Mouse (Mus musculus) stomach, embryonic 16.5 days (tissue): ENCODE results near the gene Sorcs3. TPM values are rescaled to one million over a fixed set of nuclear protein-coding genes. Genes with fewer than 3 reads are reported as not detected.

Source experiments
- ATAC-seq: fragments of 200-750 bp; cut with Nextera tagmentation; 2 replicates; pipeline ENCODE4 v1.8.0; 2017; ENCODE audit warnings: moderate number of reproducible peaks, moderate TSS enrichment; ENCODE audit not compliant: insufficient read depth, low FRiP score
- H3K27ac ChIP-seq: fragments of 300-500 bp; sonication (generic); 2 replicates; pipeline ENCODE4 v1.5.1; 2014; ENCODE audit warnings: low read length
- H3K27me3 ChIP-seq: fragments of 300-500 bp; sonication (generic); 2 replicates; pipeline ENCODE4 v1.6.1; 2014; ENCODE audit warnings: low read length, control low read depth, mixed read lengths; ENCODE audit not compliant: control insufficient read depth, insufficient read depth
- H3K36me3 ChIP-seq: fragments of 300-500 bp; sonication (generic); 2 replicates; pipeline ENCODE4 v1.6.1; 2014; ENCODE audit warnings: low read length; ENCODE audit not compliant: control insufficient read depth, insufficient read depth
- H3K4me1 ChIP-seq: fragments of 300-500 bp; sonication (generic); 2 replicates; pipeline ENCODE4 v1.6.1; 2014; ENCODE audit warnings: low read length, control low read depth, mixed read lengths; ENCODE audit not compliant: control insufficient read depth, insufficient read depth
- H3K4me2 ChIP-seq: fragments of 300-500 bp; sonication (generic); 2 replicates; pipeline ENCODE4 v1.6.1; 2014; ENCODE audit warnings: low read depth, low read length, mixed read lengths
- H3K4me3 ChIP-seq: fragments of 300-500 bp; sonication (generic); replicated peaks from 2 replicates; pipeline ENCODE4 v1.5.1; 2014; ENCODE audit warnings: mild to moderate bottlenecking, low read length
- H3K9ac ChIP-seq: fragments of 300-500 bp; sonication (generic); 2 replicates; pipeline ENCODE4 v1.6.1; 2014; ENCODE audit warnings: low read length
- H3K9me3 ChIP-seq: fragments of 300-500 bp; sonication (generic); replicated peaks from 2 replicates; pipeline ENCODE4 v1.6.1; 2016; ENCODE audit warnings: low read length, control low read depth; ENCODE audit not compliant: control insufficient read depth
- WGBS: fragments of 180-500 bp; shearing (Covaris S2); extraction: QIAGEN DNeasy Blood & Tissue Kit; methylation state at CpG from one replicate; pipeline ENCODE4 v1.1.7; 2014; 5-methylcytosine and 5-hydroxymethylcytosine counted together
- polyA plus RNA-seq: library from polyadenylated mRNA; unstranded; fragments of >200 nt; fragmentation: Nextera tagmentation; extraction: Ambion mirVana; gene quantifications from 2 replicates; pipeline ENCODE4 v1.2.1, GENCODE M21; 2015

Gene Sorcs3
- polyA plus RNA-seq, 1 experiment from 2014 or later: 0.81 TPM

DNA sequence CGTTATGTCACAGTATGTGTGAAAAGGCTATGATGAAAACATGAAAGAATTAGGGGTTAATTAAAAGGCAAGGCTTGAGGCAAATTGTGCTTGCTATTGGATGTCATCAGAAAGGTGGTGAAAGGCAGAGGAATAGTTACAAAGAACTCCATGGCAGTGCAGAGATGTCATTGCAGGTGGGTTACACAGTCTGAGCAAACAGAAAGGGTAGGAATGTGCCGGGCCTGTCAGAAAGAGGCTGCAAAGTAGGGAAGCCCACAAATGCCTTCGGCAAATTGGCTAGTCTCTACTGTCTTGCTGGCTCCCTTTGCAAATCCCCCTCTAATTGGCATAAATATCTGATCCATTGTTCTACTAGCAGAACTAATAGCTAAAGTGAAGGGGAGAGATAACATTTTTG, 521.2 kb downstream of the Sorcs3 start:
- Histone ChIP-seq H3K4me3 (no peak overlapping the region), H3K9ac (no peak overlapping the region), H3K27me3 (no peaks in the 10 kb centered on the region), H3K9me3 (no peaks in the 10 kb centered on the region), H3K4me1 (no peaks in the 10 kb centered on the region), H3K36me3 (no peaks in the 10 kb centered on the region), H3K27ac (no peak overlapping the region), H3K4me2 (no peak overlapping the region)
- 64% methylated on average over 3 of the region's 3 CpGs for WGBS
- no peak for ATAC-seq

- no peaks in the 10 kb centered on the region for H3K9me3 ChIP-seq
- no peaks in the 10 kb centered on the region for H3K36me3 ChIP-seq
- H3K27ac ChIP-seq: no peak overlapping the region
- H3K4me3 ChIP-seq: no peak overlapping the region
- H3K27me3 ChIP-seq: no peaks in the 10 kb centered on the region
- 85% methylated on average over 5 of the region's 5 CpGs for WGBS
- H3K4me2 ChIP-seq: no peak overlapping the region
- ATAC-seq: no peak
- H3K9ac ChIP-seq: no peak overlapping the region
- no peaks in the 10 kb centered on the region for H3K4me1 ChIP-seq
Observed at GRCm38 (mm10) chr19:48727601-48728000, 521.8 kb downstream of the Sorcs3 start.

DNA sequence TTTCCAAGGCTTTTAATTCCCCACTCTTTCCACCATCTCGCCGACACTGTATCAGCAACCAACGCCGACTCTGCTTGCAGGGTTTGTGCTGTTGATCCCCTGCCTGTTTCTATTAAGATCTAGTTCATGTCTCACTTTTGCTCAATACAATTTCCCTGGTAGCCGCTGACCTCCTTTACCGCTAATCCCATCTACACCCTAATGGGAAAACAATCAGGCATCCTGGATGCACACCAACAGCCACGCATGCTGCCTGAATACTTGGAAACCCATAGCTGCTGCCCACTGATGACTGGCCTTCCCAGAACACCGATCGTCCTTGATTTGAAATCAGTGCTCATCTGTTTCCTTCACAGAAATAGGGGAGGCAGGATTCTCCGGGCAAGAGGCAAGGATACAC, 525.9 kb downstream of the Sorcs3 start:
- H3K36me3 ChIP-seq: no peaks in the 10 kb centered on the region
- H3K4me3 ChIP-seq: no peak overlapping the region
- H3K9me3 ChIP-seq: no peaks in the 10 kb centered on the region
- no peaks in the 10 kb centered on the region for H3K27me3 ChIP-seq
- no peak overlapping the region for H3K27ac ChIP-seq
- no peak for ATAC-seq
- 91% methylated on average over 10 of the region's 10 CpGs for WGBS
- H3K4me2 ChIP-seq: no peak overlapping the region
- H3K9ac ChIP-seq: no peak overlapping the region
- H3K4me1 ChIP-seq: no peaks in the 10 kb centered on the region

- H3K27me3 ChIP-seq: no peaks in the 10 kb centered on the region
- no peaks in the 10 kb centered on the region for H3K9me3 ChIP-seq
- no peak overlapping the region for H3K4me2 ChIP-seq
- H3K4me3 ChIP-seq: no peak overlapping the region
- ATAC-seq: no peak
- 77% methylated on average over 4 of the region's 4 CpGs for WGBS
- no peaks in the 10 kb centered on the region for H3K36me3 ChIP-seq
- no peaks in the 10 kb centered on the region for H3K4me1 ChIP-seq
- H3K27ac ChIP-seq: no peak overlapping the region
- no peak overlapping the region for H3K9ac ChIP-seq
Observed at GRCm38 (mm10) chr19:48734370-48734769, 528.5 kb downstream of the Sorcs3 start.

GRCm38 (mm10) chr19:48737554-48737953, 531.7 kb downstream of the Sorcs3 start:
- no peaks in the 10 kb centered on the region for H3K36me3 ChIP-seq
- WGBS: 51% methylated on average over 2 of the region's 2 CpGs
- no peak overlapping the region for H3K4me3 ChIP-seq
- H3K4me2 ChIP-seq: no peak overlapping the region
- H3K27ac ChIP-seq: no peak overlapping the region
- no peaks in the 10 kb centered on the region for H3K27me3 ChIP-seq
- no peak for ATAC-seq
- no peaks in the 10 kb centered on the region for H3K9me3 ChIP-seq
- no peak overlapping the region for H3K9ac ChIP-seq
- H3K4me1 ChIP-seq: no peaks in the 10 kb centered on the region

GRCm38 (mm10) chr19:48755156-48755555, 549.3 kb downstream of the Sorcs3 start:
- no peak for ATAC-seq
- H3K27me3 ChIP-seq: no peaks in the 10 kb centered on the region
- no peaks in the 10 kb centered on the region for H3K36me3 ChIP-seq
- H3K4me2 ChIP-seq: no peak overlapping the region
- H3K4me3 ChIP-seq: no peak overlapping the region
- H3K9me3 ChIP-seq: no peaks in the 10 kb centered on the region
- 82% methylated on average over 9 of the region's 9 CpGs for WGBS
- H3K27ac ChIP-seq: no peak overlapping the region
- H3K4me1 ChIP-seq: no peaks in the 10 kb centered on the region
- H3K9ac ChIP-seq: no peak overlapping the region

- H3K27me3 ChIP-seq: no peaks in the 10 kb centered on the region
- H3K9me3 ChIP-seq: no peaks in the 10 kb centered on the region
- H3K9ac ChIP-seq: no peak overlapping the region
- no peaks in the 10 kb centered on the region for H3K4me1 ChIP-seq
- 77% methylated on average over 6 of the region's 6 CpGs for WGBS
- H3K27ac ChIP-seq: no peak overlapping the region
- no peak for ATAC-seq
- no peaks in the 10 kb centered on the region for H3K36me3 ChIP-seq
- no peak overlapping the region for H3K4me2 ChIP-seq
- no peak overlapping the region for H3K4me3 ChIP-seq
Observed at GRCm38 (mm10) chr19:48756831-48757230, 551.0 kb downstream of the Sorcs3 start.

GRCm38 (mm10) chr19:48766524-48766923, 560.7 kb downstream of the Sorcs3 start:
- Histone ChIP-seq H3K4me2 (no peak overlapping the region), H3K27ac (no peak overlapping the region), H3K4me3 (no peak overlapping the region), H3K36me3 (no peaks in the 10 kb centered on the region), H3K9me3 (no peaks in the 10 kb centered on the region), H3K27me3 (no peaks in the 10 kb centered on the region), H3K4me1 (no peaks in the 10 kb centered on the region), H3K9ac (no peak overlapping the region)
- no peak for ATAC-seq
- 73% methylated on average over 2 of the region's 2 CpGs for WGBS

DNA sequence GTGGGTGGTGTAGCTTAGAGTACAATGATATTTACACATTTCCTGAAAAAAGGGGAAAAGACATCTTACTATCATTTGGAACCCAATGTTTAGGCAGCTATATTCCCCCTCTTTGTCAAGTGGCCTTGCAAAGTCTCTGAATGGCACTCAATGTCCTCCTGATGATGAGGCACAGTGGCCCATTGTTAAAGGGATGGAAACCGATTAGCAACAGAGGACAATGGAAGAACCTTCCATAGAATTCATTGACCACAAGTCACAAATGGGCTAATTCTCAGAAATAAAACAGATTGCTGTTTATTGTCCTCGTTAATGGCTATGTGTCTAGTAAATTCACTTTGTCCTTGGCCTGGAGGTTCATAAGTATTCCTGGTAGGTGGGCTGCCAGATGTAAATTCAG, 565.7 kb downstream of the Sorcs3 start:
- Histone ChIP-seq H3K9ac (no peak overlapping the region), H3K4me2 (no peak overlapping the region), H3K4me1 (no peaks in the 10 kb centered on the region), H3K9me3 (no peaks in the 10 kb centered on the region), H3K27me3 (no peaks in the 10 kb centered on the region), H3K4me3 (no peak overlapping the region), H3K36me3 (no peaks in the 10 kb centered on the region), H3K27ac (no peak overlapping the region)
- ATAC-seq: no peak
- 70% methylated on average over 2 of the region's 2 CpGs for WGBS
